Mouse (Mus musculus): Measurements from ENCODE around the gene 4931422A03Rik. TPM values are rescaled to one million over a fixed set of nuclear protein-coding genes. Genes with fewer than 3 reads are reported as not detected.

Gene 4931422A03Rik
- polyA plus RNA-seq, 1 experiment, result not detected

DNA sequence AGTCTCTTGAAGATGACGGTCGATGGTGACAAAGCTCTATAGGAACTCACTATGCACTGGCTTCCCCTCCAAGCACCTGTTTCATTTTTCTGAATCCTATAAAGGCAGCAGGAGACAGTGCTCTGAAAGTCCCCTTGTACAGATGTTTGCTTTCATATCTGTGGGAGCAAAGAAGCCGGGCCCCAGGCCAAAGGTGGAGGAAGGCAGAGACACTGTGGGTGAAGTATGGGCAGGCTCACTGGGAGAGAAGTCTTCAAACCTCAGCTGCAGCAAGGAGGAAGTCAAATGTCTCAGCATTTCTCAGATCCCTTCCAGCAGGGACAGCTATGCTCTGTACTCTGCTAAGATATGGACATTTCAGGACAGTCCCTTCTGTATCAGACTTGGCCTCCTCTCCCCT lies 62.8 kb downstream of the 4931422A03Rik start:
- H3K27me3 ChIP-seq (ENCODE audit: control insufficient read depth, insufficient read depth, low read length), result peaks cover 11% of the 10 kb centered on the region
- 32% methylated on average over 3 of the region's 3 CpGs for WGBS
- no peaks in the 10 kb centered on the region for H3K36me3 ChIP-seq (ENCODE audit: control insufficient read depth, insufficient read depth, low read length)
- DNase-seq, result no peak
- peaks cover 5% of the 10 kb centered on the region for H3K4me1 ChIP-seq (replicated peaks; ENCODE audit: control insufficient read depth, insufficient read depth, low read length)
- TF ChIP-seq CTCF (IDR thresholded peaks at IDR 0.05; ENCODE audit: borderline replicate concordance, control insufficient read depth, extremely low read depth, insufficient read depth, low read length, poor library complexity) (no peak), POLR2A (IDR thresholded peaks at IDR 0.05; ENCODE audit: control insufficient read depth, extremely low read depth, insufficient read depth, low read length, poor library complexity) (no peak)
- no peak overlapping the region for H3K4me3 ChIP-seq (ENCODE audit: control insufficient read depth, insufficient read depth, low read length)
- H3K27ac ChIP-seq (ENCODE audit: control insufficient read depth, insufficient read depth, low read length), result no peak overlapping the region

DNA sequence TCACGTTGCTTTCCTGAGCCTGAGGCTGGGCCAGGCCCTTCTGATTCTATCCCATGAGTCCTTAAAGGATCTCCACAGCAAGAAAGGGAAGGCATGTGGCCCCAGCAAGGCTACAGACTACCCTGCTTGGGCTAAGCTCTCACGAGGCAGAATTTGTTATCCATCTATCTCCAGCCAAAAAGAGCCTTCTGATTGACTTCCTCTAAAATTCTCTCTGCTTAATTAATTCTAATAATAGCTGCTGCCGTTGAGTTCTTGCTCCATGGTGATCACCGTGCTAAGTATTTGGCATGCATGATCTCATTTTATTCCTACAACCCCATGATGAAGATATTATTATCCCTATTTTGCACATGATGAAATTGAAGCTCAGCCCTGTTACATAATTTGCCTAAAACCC lies 65.8 kb downstream of the 4931422A03Rik start:
- Histone ChIP-seq H3K27me3 (ENCODE audit: control insufficient read depth, insufficient read depth, low read length) (no peaks in the 10 kb centered on the region; the same call in 1 of the 2 replicates), H3K27ac (ENCODE audit: control insufficient read depth, insufficient read depth, low read length) (no peak overlapping the region), H3K36me3 (ENCODE audit: control insufficient read depth, insufficient read depth, low read length) (no peaks in the 10 kb centered on the region), H3K4me1 (replicated peaks; ENCODE audit: control insufficient read depth, insufficient read depth, low read length) (no peaks in the 10 kb centered on the region; the same call in 1 of the 2 replicates), H3K4me3 (ENCODE audit: control insufficient read depth, insufficient read depth, low read length) (no peak overlapping the region)
- TF ChIP-seq POLR2A (IDR thresholded peaks at IDR 0.05; ENCODE audit: control insufficient read depth, extremely low read depth, insufficient read depth, low read length, poor library complexity) (no peak), CTCF (IDR thresholded peaks at IDR 0.05; ENCODE audit: borderline replicate concordance, control insufficient read depth, extremely low read depth, insufficient read depth, low read length, poor library complexity) (no peak)
- no peak for DNase-seq
- 60% methylated on average over 4 of the region's 4 CpGs for WGBS

DNA sequence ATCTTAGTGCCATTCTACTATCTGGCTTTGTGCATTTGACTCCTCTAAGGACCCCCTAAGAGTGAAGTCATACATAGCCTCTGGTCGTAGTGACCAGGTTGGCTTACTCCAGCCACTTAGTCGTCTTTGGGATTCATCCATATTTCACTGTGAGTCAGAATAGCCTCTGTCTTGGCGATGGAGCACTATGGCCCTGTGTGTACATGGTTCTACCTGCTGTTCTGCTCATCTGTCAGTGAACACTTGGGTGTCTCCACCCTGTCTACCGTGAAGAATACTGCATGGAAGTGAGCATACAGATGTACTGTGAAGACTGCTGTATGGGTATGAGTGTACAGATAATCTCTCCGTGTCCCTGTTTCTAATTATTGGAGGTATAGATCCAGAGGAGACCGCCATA lies 68.6 kb downstream of the 4931422A03Rik start:
- H3K4me1 ChIP-seq (replicated peaks; ENCODE audit: control insufficient read depth, insufficient read depth, low read length), result no peaks in the 10 kb centered on the region; the same call in 1 of the 2 replicates
- H3K27me3 ChIP-seq (ENCODE audit: control insufficient read depth, insufficient read depth, low read length), result no peaks in the 10 kb centered on the region
- TF ChIP-seq POLR2A (IDR thresholded peaks at IDR 0.05; ENCODE audit: control insufficient read depth, extremely low read depth, insufficient read depth, low read length, poor library complexity), result no peak
- TF ChIP-seq CTCF (IDR thresholded peaks at IDR 0.05; ENCODE audit: borderline replicate concordance, control insufficient read depth, extremely low read depth, insufficient read depth, low read length, poor library complexity), result no peak
- H3K36me3 ChIP-seq (ENCODE audit: control insufficient read depth, insufficient read depth, low read length), result no peaks in the 10 kb centered on the region
- no peak for DNase-seq
- WGBS, result 96% methylated on average over 6 of the region's 6 CpGs
- H3K4me3 ChIP-seq (ENCODE audit: control insufficient read depth, insufficient read depth, low read length), result no peak overlapping the region
- H3K27ac ChIP-seq (ENCODE audit: control insufficient read depth, insufficient read depth, low read length), result no peak overlapping the region

DNA sequence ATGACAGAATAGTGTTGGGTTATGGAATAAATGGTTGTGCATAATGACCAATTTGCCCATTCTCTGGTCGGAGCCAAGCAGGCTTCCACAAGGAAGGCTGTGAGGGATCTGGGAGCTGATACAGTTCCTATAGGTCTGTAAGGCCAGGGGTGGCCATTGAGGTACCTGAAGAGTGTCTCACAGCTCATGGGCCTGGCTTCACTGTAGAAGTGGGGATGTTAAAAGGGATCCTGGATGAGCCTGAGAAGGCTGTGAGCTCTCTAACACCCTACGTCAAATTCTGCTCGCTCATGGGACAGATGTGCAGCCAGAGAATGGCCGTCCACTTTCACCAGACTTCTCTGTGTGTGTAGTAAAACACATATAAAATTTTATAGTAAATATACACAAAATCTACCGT lies 69.1 kb downstream of the 4931422A03Rik start:
- Histone ChIP-seq H3K4me1 (replicated peaks; ENCODE audit: control insufficient read depth, insufficient read depth, low read length) (no peaks in the 10 kb centered on the region; the same call in 1 of the 2 replicates), H3K27me3 (ENCODE audit: control insufficient read depth, insufficient read depth, low read length) (no peaks in the 10 kb centered on the region), H3K4me3 (ENCODE audit: control insufficient read depth, insufficient read depth, low read length) (no peak overlapping the region), H3K27ac (ENCODE audit: control insufficient read depth, insufficient read depth, low read length) (no peak overlapping the region), H3K36me3 (ENCODE audit: control insufficient read depth, insufficient read depth, low read length) (no peaks in the 10 kb centered on the region)
- no peak for DNase-seq
- TF ChIP-seq CTCF (IDR thresholded peaks at IDR 0.05; ENCODE audit: borderline replicate concordance, control insufficient read depth, extremely low read depth, insufficient read depth, low read length, poor library complexity) (no peak), POLR2A (IDR thresholded peaks at IDR 0.05; ENCODE audit: control insufficient read depth, extremely low read depth, insufficient read depth, low read length, poor library complexity) (no peak)
- 95% methylated on average over 5 of the region's 5 CpGs for WGBS

DNA sequence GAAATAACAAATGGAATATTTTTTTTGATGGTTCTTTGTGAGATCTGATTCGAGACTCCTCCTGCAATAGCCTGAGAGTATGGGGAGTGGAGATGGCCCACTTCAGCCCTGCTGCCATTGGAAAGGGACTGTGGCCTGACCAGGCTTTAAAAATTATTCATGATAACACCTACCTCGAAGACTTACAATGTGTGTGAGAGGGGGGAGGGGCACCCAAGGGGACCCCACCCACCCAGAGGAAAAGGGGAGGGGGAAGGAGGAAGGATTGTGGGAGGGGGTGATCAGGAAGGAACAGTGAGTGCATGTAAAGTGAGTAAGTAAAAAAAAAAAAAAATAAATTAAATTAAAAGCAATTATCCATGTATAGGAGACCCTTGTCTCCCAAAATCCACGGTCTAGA lies 69.5 kb downstream of the 4931422A03Rik start:
- Histone ChIP-seq H3K27ac (ENCODE audit: control insufficient read depth, insufficient read depth, low read length) (no peak overlapping the region), H3K36me3 (ENCODE audit: control insufficient read depth, insufficient read depth, low read length) (no peaks in the 10 kb centered on the region), H3K27me3 (ENCODE audit: control insufficient read depth, insufficient read depth, low read length) (no peaks in the 10 kb centered on the region), H3K4me1 (replicated peaks; ENCODE audit: control insufficient read depth, insufficient read depth, low read length) (no peaks in the 10 kb centered on the region; the same call in 1 of the 2 replicates), H3K4me3 (ENCODE audit: control insufficient read depth, insufficient read depth, low read length) (no peak overlapping the region)
- WGBS, result 80% methylated on average over 3 of the region's 3 CpGs
- TF ChIP-seq CTCF (IDR thresholded peaks at IDR 0.05; ENCODE audit: borderline replicate concordance, control insufficient read depth, extremely low read depth, insufficient read depth, low read length, poor library complexity) (no peak), POLR2A (IDR thresholded peaks at IDR 0.05; ENCODE audit: control insufficient read depth, extremely low read depth, insufficient read depth, low read length, poor library complexity) (no peak)
- DNase-seq, result no peak

DNA sequence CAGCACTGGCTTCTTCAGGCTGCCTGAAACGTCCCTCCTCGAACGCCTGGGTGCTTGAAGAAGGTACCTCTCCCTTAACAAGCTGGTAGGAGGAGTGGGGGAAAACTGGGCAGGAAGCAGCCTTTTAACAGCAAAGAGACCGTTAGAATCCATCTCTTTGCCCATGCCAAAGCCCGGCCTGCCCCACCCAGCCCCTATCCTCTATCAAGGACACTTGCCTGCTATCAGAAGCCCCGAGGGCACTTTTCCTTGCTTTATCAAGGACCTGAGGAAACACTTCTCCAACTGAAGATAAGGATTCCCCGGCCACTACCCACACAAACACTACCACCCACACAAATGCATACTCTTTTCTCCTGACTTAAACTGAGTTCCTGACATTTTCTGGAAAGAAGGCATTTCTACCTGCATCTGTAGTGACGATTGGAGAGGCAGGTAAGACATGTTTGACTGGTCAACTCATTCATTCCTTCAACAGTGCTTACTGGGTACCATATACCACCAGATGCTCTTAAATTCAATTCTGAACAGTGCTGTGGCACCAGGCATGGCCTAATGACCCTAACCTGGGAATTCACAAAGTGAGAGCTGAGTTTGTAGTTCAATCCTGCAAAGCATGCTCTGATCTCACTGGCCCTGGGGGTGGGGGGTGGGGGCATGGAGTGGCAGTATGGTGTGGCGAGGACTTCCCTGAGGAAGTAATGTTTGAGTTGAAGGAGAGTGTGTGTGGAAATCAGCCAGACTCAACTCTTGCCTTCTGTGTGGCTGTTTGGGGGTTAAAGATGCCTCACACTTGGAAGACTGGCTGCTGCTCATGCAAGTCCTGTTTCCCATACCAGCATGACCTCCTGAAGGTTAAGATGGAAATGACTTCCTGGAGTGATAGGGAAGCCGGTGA lies 70.3 kb downstream of the 4931422A03Rik start, which contains the start of gene Lmo2:
Gene Lmo2, plus strand, starts transcription at position 338 of the 898 bp plus-strand sequence.
- Histone ChIP-seq H3K27me3 (ENCODE audit: control insufficient read depth, insufficient read depth, low read length) (no peaks in the 10 kb centered on the region), H3K36me3 (ENCODE audit: control insufficient read depth, insufficient read depth, low read length) (no peaks in the 10 kb centered on the region), H3K4me1 (replicated peaks; ENCODE audit: control insufficient read depth, insufficient read depth, low read length) (no peaks in the 10 kb centered on the region; the same call in 1 of the 2 replicates), H3K4me3 (ENCODE audit: control insufficient read depth, insufficient read depth, low read length) (no peak within 1 kb of the TSS), H3K27ac (ENCODE audit: control insufficient read depth, insufficient read depth, low read length) (no peak within 1 kb of the TSS)
- TF ChIP-seq POLR2A (IDR thresholded peaks at IDR 0.05; ENCODE audit: control insufficient read depth, extremely low read depth, insufficient read depth, low read length, poor library complexity) (no peak), CTCF (IDR thresholded peaks at IDR 0.05; ENCODE audit: borderline replicate concordance, control insufficient read depth, extremely low read depth, insufficient read depth, low read length, poor library complexity) (no peak)
- 87% methylated on average over 10 of the region's 10 CpGs for WGBS
- DNase-seq, result no peak
